Mouse (Mus musculus) embryonic facial prominence, embryonic 12.5 days (tissue): Measurements from ENCODE around the gene Sgcb. TPM values are rescaled to one million over a fixed set of nuclear protein-coding genes. Genes with fewer than 3 reads are reported as not detected.
A peak's percentile ranks its signal among the peaks of the same experiment; 100 is the strongest.

Experiments
- ATAC-seq: fragments of 200-750 bp; cut with Nextera tagmentation; 2 replicates; pipeline ENCODE4 v1.8.0; 2017; ENCODE audit not compliant: insufficient number of reproducible peaks, insufficient read depth, low FRiP score, low TSS enrichment
- H3K27ac ChIP-seq: fragments of 300-500 bp; sonication (generic); 2 replicates; pipeline ENCODE4 v1.5.1; 2016; ENCODE audit warnings: mild to moderate bottlenecking
- H3K27me3 ChIP-seq: fragments of 300-500 bp; sonication (generic); 2 replicates; pipeline ENCODE4 v1.6.1; 2016; ENCODE audit warnings: mild to moderate bottlenecking, moderate library complexity
- H3K36me3 ChIP-seq: fragments of 300-500 bp; sonication (generic); 2 replicates; pipeline ENCODE4 v1.6.1; 2016; ENCODE audit warnings: mild to moderate bottlenecking
- H3K4me1 ChIP-seq: fragments of 300-500 bp; sonication (generic); 2 replicates; pipeline ENCODE4 v1.6.1; 2016
- H3K4me2 ChIP-seq: fragments of 300-500 bp; sonication (generic); replicated peaks from 2 replicates; pipeline ENCODE4 v1.6.1; 2016; ENCODE audit warnings: mild to moderate bottlenecking, moderate library complexity
- H3K4me3 ChIP-seq: fragments of 300-500 bp; sonication (generic); 2 replicates; pipeline ENCODE4 v1.5.1; 2016; ENCODE audit warnings: mild to moderate bottlenecking
- H3K9ac ChIP-seq: fragments of 300-500 bp; sonication (generic); 2 replicates; pipeline ENCODE4 v1.6.1; 2016; ENCODE audit warnings: mild to moderate bottlenecking, moderate library complexity
- H3K9me3 ChIP-seq: fragments of 300-500 bp; sonication (generic); 2 replicates; pipeline ENCODE4 v1.6.1; 2016; ENCODE audit warnings: mild to moderate bottlenecking, moderate library complexity
- WGBS: fragments of 180-500 bp; shearing (Covaris S2); methylation state at CpG from one replicate; pipeline ENCODE4 v1.1.7; 2016; 5-methylcytosine and 5-hydroxymethylcytosine counted together
- polyA plus RNA-seq: library from polyadenylated mRNA; unstranded; fragments of >200 nt; fragmentation: Nextera tagmentation; extraction: Ambion mirVana; gene quantifications from 2 replicates; pipeline ENCODE4 v1.2.1, GENCODE M21; 2016

Gene Sgcb
- polyA plus RNA-seq = 27.6 and 31.1 TPM in 2 replicates

DNA sequence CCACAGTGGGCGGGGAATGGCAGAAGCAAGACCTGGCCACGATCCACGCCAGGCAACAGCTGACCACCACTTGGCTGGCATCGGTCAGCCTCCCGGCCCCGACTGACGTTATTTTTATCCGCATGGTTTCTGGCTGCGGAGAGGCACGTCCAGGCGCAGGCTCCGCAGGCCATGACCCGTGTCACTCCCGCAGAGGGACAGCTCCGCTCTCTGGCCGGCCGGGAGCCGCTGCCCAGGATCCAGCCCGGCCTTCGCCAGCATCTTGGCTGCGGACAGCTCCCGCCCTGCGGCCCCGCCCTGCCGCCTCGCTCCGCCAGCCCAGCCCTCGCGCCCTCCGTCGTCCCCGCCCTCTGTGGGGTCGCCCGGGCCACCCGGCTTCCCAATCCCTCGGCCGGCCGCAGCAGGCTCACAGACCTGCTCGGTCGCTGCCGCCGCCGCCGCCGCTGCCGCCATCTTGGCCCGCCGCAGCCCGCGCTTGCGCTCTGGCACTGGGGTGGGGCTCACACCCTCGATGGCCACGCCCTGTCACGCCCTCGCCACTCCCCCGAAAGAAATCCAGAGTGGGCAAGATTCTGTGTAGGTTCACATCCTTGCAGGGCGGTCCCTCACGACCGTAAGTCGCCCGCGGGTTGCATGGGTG, at the start of gene Sgcb:
Sgcb (minus strand) TSS at position 530 of the 640 bp plus-strand sequence.
- H3K9me3 ChIP-seq = no peaks in the 10 kb centered on the region
- H3K27me3 ChIP-seq = peaks cover 43% of the 10 kb centered on the region
- H3K4me1 ChIP-seq = peaks cover 28% of the 10 kb centered on the region
- ATAC-seq = peak; percentile 81
- WGBS = under 1% methylated on average over 52 of the region's 62 CpGs
- no peak within 1 kb of the TSS for H3K27ac ChIP-seq
- peak within 1 kb of the TSS; percentile 78 for H3K4me3 ChIP-seq
- peak within 1 kb of the TSS; percentile 86 for H3K4me2 ChIP-seq
- peak within 1 kb of the TSS; percentile 74 for H3K9ac ChIP-seq
- no peaks in the 10 kb centered on the region for H3K36me3 ChIP-seq

DNA sequence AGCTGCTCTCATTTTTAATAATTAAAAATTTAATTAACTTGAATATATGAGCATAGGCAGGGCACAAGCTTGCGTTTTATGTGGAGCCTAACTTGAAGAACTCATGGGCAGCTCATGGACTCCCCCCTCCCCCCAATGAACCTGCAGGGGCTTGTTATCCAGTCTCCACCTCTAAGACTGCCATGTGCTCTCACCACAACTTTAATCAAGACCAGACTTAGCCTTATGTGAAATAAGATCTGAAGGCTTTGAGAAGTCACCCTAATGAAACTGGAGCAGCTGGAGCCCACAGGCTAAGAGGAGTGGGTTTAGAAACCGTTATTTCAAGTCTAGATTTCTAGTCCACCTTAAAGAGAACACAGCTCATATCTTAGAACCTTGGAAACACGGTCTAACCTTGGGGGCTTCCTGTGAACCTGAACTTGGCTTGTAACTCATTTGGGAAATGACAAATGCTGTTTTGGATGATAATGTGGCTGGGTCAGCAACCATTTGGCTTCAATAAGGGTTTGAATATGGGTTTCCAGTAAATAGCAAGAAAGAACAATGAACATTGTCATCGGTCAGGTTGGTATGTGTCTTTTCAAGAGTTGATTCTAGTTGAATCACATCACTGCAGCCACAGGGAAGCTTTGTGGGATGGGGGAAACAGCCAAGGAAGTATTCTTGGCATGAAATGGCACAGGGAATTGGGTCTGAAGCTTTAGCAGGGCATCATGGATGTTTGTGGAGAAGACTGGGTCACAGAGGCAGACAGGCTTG, 46.8 kb upstream of the Sgcb start:
- peak; percentile 74; the same call in 1 of the 2 replicates for ATAC-seq
- H3K4me1 ChIP-seq = peaks cover 13% of the 10 kb centered on the region; the same call in 1 of the 2 replicates
- H3K9ac ChIP-seq = no peak overlapping the region
- WGBS = 40% methylated on average over 4 of the region's 4 CpGs
- H3K4me2 ChIP-seq = no peak overlapping the region
- H3K9me3 ChIP-seq = no peaks in the 10 kb centered on the region
- H3K27ac ChIP-seq = peak overlapping the region; percentile 61
- H3K36me3 ChIP-seq = no peaks in the 10 kb centered on the region
- H3K4me3 ChIP-seq = no peak overlapping the region
- no peaks in the 10 kb centered on the region for H3K27me3 ChIP-seq

DNA sequence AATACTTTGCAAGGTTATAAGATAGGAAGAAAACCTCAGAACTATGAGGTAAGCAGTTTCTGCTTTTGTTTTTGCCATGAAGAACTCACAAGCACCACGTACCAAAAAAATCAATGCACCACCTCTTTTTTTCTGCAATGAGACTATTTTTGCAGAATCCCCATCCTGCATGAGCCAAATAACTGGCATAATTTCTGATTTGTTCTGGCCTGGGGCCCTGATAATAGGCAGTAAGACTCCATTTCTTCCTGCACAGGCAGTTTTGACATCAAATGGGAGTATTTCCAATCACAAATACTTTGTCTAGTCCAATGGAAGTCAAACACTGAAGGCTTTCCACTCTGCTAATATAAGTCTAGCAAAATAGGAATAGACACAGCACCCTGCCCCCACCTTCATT, 46.2 kb upstream of the Sgcb start:
- H3K27ac ChIP-seq = no peak overlapping the region
- WGBS = 50% methylated on average over 1 of the region's 1 CpGs
- no peak overlapping the region for H3K4me3 ChIP-seq
- H3K4me1 ChIP-seq = peaks cover 13% of the 10 kb centered on the region; the same call in 1 of the 2 replicates
- no peak for ATAC-seq
- no peaks in the 10 kb centered on the region for H3K27me3 ChIP-seq
- no peaks in the 10 kb centered on the region for H3K9me3 ChIP-seq
- H3K4me2 ChIP-seq = no peak overlapping the region
- H3K36me3 ChIP-seq = no peaks in the 10 kb centered on the region
- no peak overlapping the region for H3K9ac ChIP-seq

GRCm38 (mm10) chr5:73691723-73692520, 44.3 kb upstream of the Sgcb start:
- Histone ChIP-seq H3K9me3 (no peaks in the 10 kb centered on the region), H3K9ac (no peak overlapping the region), H3K27me3 (no peaks in the 10 kb centered on the region), H3K4me1 (peaks cover 16% of the 10 kb centered on the region; the same call in 1 of the 2 replicates), H3K36me3 (no peaks in the 10 kb centered on the region), H3K4me2 (no peak overlapping the region), H3K4me3 (no peak overlapping the region), H3K27ac (no peak overlapping the region)
- WGBS = 38% methylated on average over 15 of the region's 15 CpGs
- ATAC-seq = no peak

GRCm38 (mm10) chr5:73690146-73690545, 42.6 kb upstream of the Sgcb start:
- H3K9ac ChIP-seq = no peak overlapping the region
- ATAC-seq = peak; percentile 44
- H3K27me3 ChIP-seq = no peaks in the 10 kb centered on the region
- H3K9me3 ChIP-seq = no peaks in the 10 kb centered on the region
- no peak overlapping the region for H3K27ac ChIP-seq
- no peaks in the 10 kb centered on the region for H3K36me3 ChIP-seq
- 65% methylated on average over 2 of the region's 2 CpGs for WGBS
- peaks cover 16% of the 10 kb centered on the region; the same call in 1 of the 2 replicates for H3K4me1 ChIP-seq
- H3K4me3 ChIP-seq = no peak overlapping the region
- H3K4me2 ChIP-seq = no peak overlapping the region

DNA sequence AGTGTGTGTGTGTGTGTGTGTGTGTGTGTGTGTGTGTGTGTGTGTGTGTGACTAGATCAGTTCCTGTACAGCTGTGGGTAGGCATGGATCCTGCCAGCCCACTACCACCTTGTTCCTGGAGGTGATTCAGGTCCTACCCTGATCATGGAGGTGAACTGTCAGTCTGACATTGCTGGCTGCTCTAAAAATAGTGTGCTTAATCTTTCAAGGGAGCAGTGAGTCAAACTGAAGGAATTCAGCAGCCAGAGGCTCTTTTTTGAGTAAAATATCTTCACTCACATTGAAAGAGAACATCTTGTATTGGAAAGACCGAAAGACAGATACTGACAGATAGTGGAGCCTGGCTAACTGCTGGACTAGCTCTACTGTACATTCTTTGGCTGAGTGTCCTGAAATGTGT, 41.0 kb upstream of the Sgcb start:
- no peak overlapping the region for H3K9ac ChIP-seq
- ATAC-seq = no peak
- no peaks in the 10 kb centered on the region for H3K36me3 ChIP-seq
- H3K4me2 ChIP-seq = no peak overlapping the region
- H3K4me1 ChIP-seq = 0 out of 2 replicates have a peak, but pooled peaks cover 7% of the 10 kb centered on the region
- H3K27me3 ChIP-seq = no peaks in the 10 kb centered on the region
- H3K27ac ChIP-seq = no peak overlapping the region
- 65% methylated on average over 1 of the region's 1 CpGs for WGBS
- H3K4me3 ChIP-seq = no peak overlapping the region
- H3K9me3 ChIP-seq = no peaks in the 10 kb centered on the region

DNA sequence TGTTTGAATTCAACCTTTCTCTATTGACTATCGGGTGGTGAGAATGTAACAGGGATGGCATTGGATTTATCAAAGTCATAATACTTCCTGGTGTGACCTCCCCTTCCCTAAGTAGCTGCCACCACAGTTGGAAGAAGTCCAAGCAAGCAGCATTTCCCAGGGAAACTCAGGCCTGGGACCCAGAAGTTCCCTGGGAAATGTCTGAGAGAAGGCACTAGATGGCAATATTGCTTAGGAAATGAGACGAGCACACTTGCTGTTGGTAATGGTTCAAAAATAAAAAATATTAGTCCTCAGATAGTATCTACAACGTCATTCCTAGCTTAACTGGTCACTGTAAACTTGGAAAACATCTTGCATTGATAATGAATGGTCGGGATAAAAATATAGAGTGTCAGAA, 38.6 kb upstream of the Sgcb start:
- Histone ChIP-seq H3K4me2 (no peak overlapping the region), H3K27me3 (no peaks in the 10 kb centered on the region), H3K27ac (no peak overlapping the region), H3K9ac (no peak overlapping the region), H3K4me3 (no peak overlapping the region), H3K9me3 (no peaks in the 10 kb centered on the region), H3K4me1 (0 out of 2 replicates have a peak, but pooled peaks cover 7% of the 10 kb centered on the region), H3K36me3 (no peaks in the 10 kb centered on the region)
- 28% methylated on average over 4 of the region's 4 CpGs for WGBS
- no peak for ATAC-seq

DNA sequence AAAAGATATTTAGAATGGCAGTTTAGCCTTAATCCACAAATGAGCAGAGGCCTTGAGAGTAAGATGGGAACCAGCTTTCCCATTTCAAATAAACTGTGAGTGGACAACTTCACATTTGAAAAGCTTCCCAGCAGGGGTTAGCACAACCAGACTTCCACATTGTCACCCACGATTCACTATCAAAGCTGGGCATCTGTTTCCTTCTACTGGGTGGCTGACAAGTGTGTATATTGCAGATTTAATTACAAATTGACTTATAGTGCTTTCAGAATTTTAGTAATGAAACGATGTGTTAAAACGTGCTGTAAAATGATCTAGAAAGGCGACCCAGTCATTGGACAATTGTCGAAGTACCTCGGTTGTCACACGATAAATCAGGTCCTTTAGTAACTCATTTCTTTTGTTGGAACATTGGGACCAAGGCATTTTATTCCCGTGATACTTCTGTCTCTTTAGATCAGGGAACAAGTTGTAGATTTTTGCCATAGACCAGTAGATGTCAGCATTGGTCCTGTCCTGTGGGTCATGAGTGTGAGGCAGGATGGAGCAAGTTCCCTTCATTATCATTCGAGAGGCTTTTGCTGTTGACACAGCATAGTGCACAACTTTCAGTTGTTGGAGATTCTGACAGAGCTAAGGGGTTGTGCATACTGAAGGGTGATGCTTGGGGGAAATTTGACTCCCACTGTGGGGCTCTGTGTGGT, 36.3 kb upstream of the Sgcb start:
- no peak overlapping the region for H3K9ac ChIP-seq
- WGBS = 55% methylated on average over 9 of the region's 9 CpGs
- H3K27me3 ChIP-seq = no peaks in the 10 kb centered on the region
- H3K36me3 ChIP-seq = no peaks in the 10 kb centered on the region
- no peak overlapping the region for H3K4me2 ChIP-seq
- H3K4me3 ChIP-seq = no peak overlapping the region
- no peaks in the 10 kb centered on the region for H3K9me3 ChIP-seq
- no peak overlapping the region for H3K27ac ChIP-seq
- ATAC-seq = no peak
- 0 out of 2 replicates have a peak, but pooled peaks cover 3% of the 10 kb centered on the region for H3K4me1 ChIP-seq

GRCm38 (mm10) chr5:73683221-73683620, 35.6 kb upstream of the Sgcb start:
- Histone ChIP-seq H3K4me3 (no peak overlapping the region), H3K36me3 (no peaks in the 10 kb centered on the region), H3K27ac (no peak overlapping the region), H3K9ac (no peak overlapping the region), H3K9me3 (no peaks in the 10 kb centered on the region), H3K4me1 (0 out of 2 replicates have a peak, but pooled peaks cover 3% of the 10 kb centered on the region), H3K4me2 (no peak overlapping the region), H3K27me3 (no peaks in the 10 kb centered on the region)
- ATAC-seq = no peak
- 83% methylated on average over 6 of the region's 6 CpGs for WGBS

DNA sequence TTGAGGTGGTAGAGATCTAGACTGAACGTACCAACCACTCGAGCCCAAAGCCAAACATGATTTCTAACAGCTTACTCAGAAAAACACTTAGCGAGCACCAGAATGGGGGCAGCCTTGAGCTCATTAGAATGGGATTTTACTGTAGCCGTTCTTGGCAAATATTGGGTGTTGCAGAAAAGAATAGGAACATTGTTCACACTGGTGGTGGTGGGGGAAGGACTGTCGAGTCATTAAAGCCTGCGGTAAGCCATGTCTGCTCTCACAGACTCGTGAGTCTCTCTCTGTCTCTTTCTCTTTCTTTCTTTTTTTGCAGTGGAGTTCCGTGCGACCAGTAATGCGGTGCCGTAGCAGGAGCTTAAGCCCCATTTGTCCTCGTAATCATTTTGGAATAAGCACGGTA, 29.0 kb upstream of the Sgcb start:
- Histone ChIP-seq H3K9ac (no peak overlapping the region), H3K27me3 (no peaks in the 10 kb centered on the region), H3K4me2 (no peak overlapping the region), H3K4me3 (no peak overlapping the region), H3K9me3 (no peaks in the 10 kb centered on the region), H3K4me1 (0 out of 2 replicates have a peak, but pooled peaks cover 2% of the 10 kb centered on the region), H3K27ac (no peak overlapping the region), H3K36me3 (no peaks in the 10 kb centered on the region)
- no peak for ATAC-seq
- 53% methylated on average over 13 of the region's 13 CpGs for WGBS

DNA sequence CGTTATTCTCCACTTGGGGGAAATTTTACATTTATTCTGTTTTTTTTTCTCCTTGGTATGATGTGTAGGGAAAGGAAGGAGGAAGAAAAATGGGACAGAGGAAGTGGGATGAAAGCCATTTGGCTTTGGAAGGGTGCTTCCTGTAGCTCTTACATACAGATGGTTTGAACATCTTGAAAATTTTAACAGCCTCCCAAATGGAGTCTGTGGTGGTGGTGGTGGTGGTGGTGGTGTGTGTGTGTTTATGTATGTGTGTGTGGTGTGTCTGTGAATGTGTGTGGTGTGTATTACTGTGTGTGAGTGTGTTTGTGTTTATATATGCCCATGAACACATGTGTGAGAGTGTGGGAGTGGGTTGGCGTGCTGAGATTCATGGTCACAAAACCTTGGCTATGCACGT, 28.0 kb upstream of the Sgcb start:
- no peaks in the 10 kb centered on the region for H3K9me3 ChIP-seq
- H3K27me3 ChIP-seq = no peaks in the 10 kb centered on the region
- no peak overlapping the region for H3K9ac ChIP-seq
- H3K4me2 ChIP-seq = no peak overlapping the region
- H3K36me3 ChIP-seq = no peaks in the 10 kb centered on the region
- no peak overlapping the region for H3K4me3 ChIP-seq
- no peak for ATAC-seq
- H3K27ac ChIP-seq = no peak overlapping the region
- 94% methylated on average over 3 of the region's 3 CpGs for WGBS
- H3K4me1 ChIP-seq = 0 out of 2 replicates have a peak, but pooled peaks cover 2% of the 10 kb centered on the region
